Mouse (Mus musculus): ENCODE measurements around the gene Apol10b. TPM values are rescaled to one million over a fixed set of nuclear protein-coding genes. Genes with fewer than 3 reads are reported as not detected.

The Apol10b gene
- total RNA-seq (2023), result 1 to 10 TPM; 1.6 to 3.2 TPM

DNA sequence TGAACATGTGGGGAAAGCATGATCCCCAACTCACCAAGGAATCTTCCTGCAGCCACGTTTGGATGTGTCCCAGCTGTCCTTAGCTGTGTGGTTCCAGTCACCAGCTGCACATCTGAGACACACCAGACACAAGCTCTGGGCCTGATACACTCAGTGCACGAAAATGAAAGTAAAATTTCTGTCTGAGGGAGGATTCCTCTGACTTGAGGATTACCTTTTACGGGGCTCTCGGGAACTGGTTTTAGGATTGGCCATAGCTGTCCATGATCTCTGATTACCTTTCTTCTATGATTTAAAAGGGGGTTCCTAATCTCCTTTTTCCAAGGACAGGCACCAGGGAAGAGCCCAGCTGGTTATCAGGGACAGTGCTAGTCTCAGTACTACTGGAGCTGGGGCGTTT lies at the start of gene Apol10b:
TSS of gene Apol10b (minus strand) at position 165 of the 400 bp plus-strand sequence.

DNA sequence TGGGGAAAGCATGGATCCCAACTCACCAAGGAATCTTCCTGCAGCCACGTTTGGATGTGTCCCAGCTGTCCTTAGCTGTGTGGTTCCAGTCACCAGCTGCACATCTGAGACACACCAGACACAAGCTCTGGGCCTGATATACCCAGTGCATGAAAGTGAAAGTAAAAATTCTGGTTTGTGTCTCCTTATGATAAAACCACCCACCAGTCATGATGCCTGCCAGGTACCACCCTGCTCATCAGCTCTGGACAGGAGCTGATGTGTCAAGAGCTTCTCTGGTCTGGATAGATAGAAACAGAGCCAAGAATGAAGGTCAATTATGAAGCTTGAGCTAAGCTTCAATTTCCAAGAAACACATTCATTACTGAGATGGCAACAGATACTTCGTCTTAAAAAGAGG lies 47.3 kb upstream of the Apol10b start, which contains the start of gene Apol11b:
TSS of gene Apol11b (minus strand) at position 111 of the 400 bp plus-strand sequence.

DNA sequence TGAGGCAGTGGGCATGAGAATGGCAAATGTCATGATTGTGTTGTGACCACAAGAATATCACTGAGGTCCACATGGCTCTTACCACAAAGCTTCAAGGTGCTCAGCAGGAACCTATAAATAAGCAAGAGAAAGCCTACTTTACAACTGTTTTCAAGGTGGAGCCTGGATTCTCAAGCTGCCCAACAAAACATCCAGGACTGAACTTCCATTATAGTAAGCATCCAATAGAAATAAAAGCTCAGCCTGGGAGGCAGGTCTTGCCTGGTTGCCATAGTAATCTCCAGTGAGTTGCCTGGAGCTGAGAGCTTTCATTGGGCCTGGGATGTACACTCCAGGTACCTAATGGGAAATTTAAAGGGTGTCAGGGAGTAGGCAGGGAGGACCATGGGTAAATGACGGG lies 3.0 kb upstream of the Apol10b start, which contains the start of gene Gm36245:
TSS of gene Gm36245 (plus strand) at position 301 of the 400 bp plus-strand sequence.

DNA sequence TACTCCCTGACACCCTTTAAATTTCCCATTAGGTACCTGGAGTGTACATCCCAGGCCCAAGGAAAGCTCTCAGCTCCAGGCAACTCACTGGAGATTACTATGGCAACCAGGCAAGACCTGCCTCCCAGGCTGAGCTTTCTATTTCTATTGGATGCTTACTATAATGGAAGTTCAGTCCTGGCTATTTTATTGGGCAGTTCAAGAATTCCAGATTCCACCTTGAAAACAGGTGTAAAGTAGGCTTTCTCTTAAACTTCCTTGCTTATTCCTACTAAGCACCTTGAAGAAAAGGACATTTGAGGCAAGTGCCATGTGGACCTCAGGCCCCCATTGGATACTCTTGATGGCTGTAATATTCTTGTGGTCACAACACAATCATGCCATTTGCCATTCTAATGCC lies 34.1 kb downstream of the Apol10b start, which contains the start of gene 1700025B11Rik:
TSS of gene 1700025B11Rik (minus strand) at position 101 of the 400 bp plus-strand sequence.

Other genes with a start within 250 kb of the Apol10b start
- gene Apol7a, start 197.0 kb downstream of the Apol10b start, total RNA-seq (2023), result not detected
- 1 to 10 TPM in 1 of 2 experiments, not detected in 1; 1.3 TPM for gene Apol9a, start 185.0 kb downstream of the Apol10b start, total RNA-seq (2023)
- gene Apol7b, start 148.6 kb downstream of the Apol10b start, total RNA-seq (2023), result 1 to 10 TPM; 2.4 to 3.2 TPM
- not detected for gene Apol10a, start 119.1 kb downstream of the Apol10b start, total RNA-seq (2023)
- gene Apol11a, start 87.9 kb downstream of the Apol10b start, total RNA-seq (2023), result 1 to 10 TPM; 2.4 to 3.0 TPM
- gene Apol7c, start 62.8 kb downstream of the Apol10b start, total RNA-seq (2023), result 1 to 10 TPM in 1 of 2 experiments, under 1 TPM in 1; 0.96 to 1.4 TPM
- gene 1700025B11Rik, start 34.2 kb downstream of the Apol10b start, total RNA-seq (2023), result not detected
- gene Gm36245, start 3.1 kb upstream of the Apol10b start, total RNA-seq (2023), result not detected
- 10 to 100 TPM in 1 of 2 experiments, 1 to 10 TPM in 1; 7.8 to 10.7 TPM for gene Apol11b, start 47.2 kb upstream of the Apol10b start, total RNA-seq (2023)
- gene Apol7e, start 102.7 kb upstream of the Apol10b start, total RNA-seq (2023), result 10 to 100 TPM; 48.8 to 57.0 TPM
- gene Apol9b, start 132.9 kb upstream of the Apol10b start, total RNA-seq (2023), result 1 to 10 TPM in 1 of 2 experiments, not detected in 1; 1.9 TPM
- gene Apol8, start 160.9 kb upstream of the Apol10b start, total RNA-seq (2023), result 10 to 100 TPM; 19.6 to 27.9 TPM
- gene Myh9, start 246.1 kb upstream of the Apol10b start, total RNA-seq (2023), result 1,000 to 10,000 TPM; 1,186 to 1,263 TPM